Mouse (Mus musculus): ENCODE measurements around the gene Dynll1. TPM values are rescaled to one million over a fixed set of nuclear protein-coding genes. Genes with fewer than 3 reads are reported as not detected.

Dynll1 gene
- 250 TPM for total RNA-seq (2023)

GRCm38 (mm10) chr5:115300792-115301614, at the start of gene Dynll1:
Dynll1 (minus strand) TSS chr5:115300999.

GRCm38 (mm10) chr5:115348546-115349224, 47.9 kb upstream of the Dynll1 start, which contains the start of gene Cox6a1:
Cox6a1 (minus strand) TSS chr5:115348981.

GRCm38 (mm10) chr5:115340577-115341313, 39.9 kb upstream of the Dynll1 start, which contains the start of the genes Gatc and Triap1:
Gatc (minus strand) TSS chr5:115341178.
Triap1 (plus strand) TSS chr5:115341225.

DNA sequence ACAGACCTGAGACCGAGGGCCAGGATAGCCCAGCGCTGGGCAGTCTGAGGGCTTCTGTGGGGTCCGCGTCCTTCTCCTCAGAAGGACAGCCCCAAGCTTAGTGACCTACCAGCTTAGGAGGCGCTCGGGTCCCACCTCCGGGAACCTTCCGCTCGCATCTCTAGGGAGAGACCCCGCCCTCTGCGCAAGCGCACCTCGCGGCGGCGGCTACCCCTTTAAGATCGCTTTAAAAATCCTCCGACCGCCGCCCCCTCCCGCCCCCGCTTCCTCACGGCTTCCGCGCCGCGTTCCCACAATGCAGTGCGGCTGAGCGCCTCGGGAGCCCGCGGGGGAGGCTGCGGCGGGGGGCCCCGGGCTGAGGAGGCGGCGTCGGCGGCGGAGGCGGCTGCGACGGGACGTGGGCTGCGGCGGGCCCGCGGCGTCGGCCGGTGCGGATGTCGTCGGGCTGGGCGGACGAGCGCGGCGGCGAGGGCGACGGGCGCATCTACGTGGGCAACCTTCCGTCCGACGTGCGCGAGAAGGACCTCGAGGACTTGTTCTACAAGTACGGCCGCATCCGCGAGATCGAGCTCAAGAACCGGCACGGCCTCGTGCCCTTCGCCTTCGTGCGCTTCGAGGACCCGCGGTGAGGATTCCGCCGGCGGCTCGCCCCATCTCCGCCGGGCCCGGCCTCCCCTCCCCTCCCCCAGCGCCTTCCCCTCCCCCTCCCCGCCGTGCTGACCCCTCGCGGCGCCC, 26.2 kb upstream of the Dynll1 start, which contains the start of gene Srsf9:
Gene Srsf9 (plus strand): TSS at position 303 of the 735 bp plus-strand sequence.

GRCm38 (mm10) chr5:115279226-115280049, 21.4 kb downstream of the Dynll1 start, which contains the start of gene Coq5:
Coq5 (plus strand) TSS chr5:115279666.

GRCm38 (mm10) chr5:115272812-115273548, 27.8 kb downstream of the Dynll1 start, which contains the start of gene Rnf10:
Rnf10 (minus strand) TSS chr5:115272898.

Other genes with a start within 250 kb of the Dynll1 start
- not detected for gene Gm10401, start 202.7 kb downstream of the Dynll1 start, total RNA-seq (2023)
- 28.5 TPM for gene Acads, start 181.7 kb downstream of the Dynll1 start, total RNA-seq (2023)
- 32.5 TPM for gene Unc119b, start 166.0 kb downstream of the Dynll1 start, total RNA-seq (2023)
- gene Mlec, start 142.8 kb downstream of the Dynll1 start, total RNA-seq (2023), result 90.7 TPM
- gene Cabp1, start 106.6 kb downstream of the Dynll1 start, total RNA-seq (2023), result 0.47 TPM
- gene Pop5, start 65.2 kb downstream of the Dynll1 start, total RNA-seq (2023), result 83.3 TPM
- gene Rnf10, start 28.1 kb downstream of the Dynll1 start, total RNA-seq (2023), result 170 TPM
- 23.6 TPM for gene Coq5, start 21.3 kb downstream of the Dynll1 start, total RNA-seq (2023)
- 35.0 TPM for gene Srsf9, start 26.2 kb upstream of the Dynll1 start, total RNA-seq (2023)
- 5.1 TPM for gene Gatc, start 40.2 kb upstream of the Dynll1 start, total RNA-seq (2023)
- 20.5 TPM for gene Triap1, start 40.2 kb upstream of the Dynll1 start, total RNA-seq (2023)
- 220 TPM for gene Cox6a1, start 48.0 kb upstream of the Dynll1 start, total RNA-seq (2023)
- not detected for gene Msi1, start 128.6 kb upstream of the Dynll1 start, total RNA-seq (2023)
- not detected for gene Pla2g1b, start 165.3 kb upstream of the Dynll1 start, total RNA-seq (2023)
- gene Sirt4, start 183.7 kb upstream of the Dynll1 start, total RNA-seq (2023), result 11.7 TPM
- gene Pxn, start 205.7 kb upstream of the Dynll1 start, total RNA-seq (2023), result 58.9 TPM

Measured in CD4-positive naive resting alpha-beta T cell, adult 57 days (primary cell).